Mouse (Mus musculus) spleen, adult 2 months (tissue): ENCODE measurements around the gene Cdh13.

ENCODE experiments used
- CTCF ChIP-seq: fragments of 200-500 bp; IDR thresholded peaks from 2 replicates; pipeline ENCODE4 v1.5.1; 2011; ENCODE audit warnings: mild to moderate bottlenecking, inconsistent platforms; ENCODE audit not compliant: insufficient read depth, insufficient read length, insufficient replicate concordance; ENCODE audit errors: extremely low read depth
- POLR2A ChIP-seq: fragments of 200-500 bp; IDR thresholded peaks from 2 replicates; pipeline ENCODE4 v1.6.1; 2011; ENCODE audit warnings: low read depth, low read length, inconsistent platforms

GRCm38 (mm10) chr8:118552397-118552796 is 268.9 kb downstream of the Cdh13 start:
- TF ChIP-seq CTCF, result no peak
- TF ChIP-seq POLR2A, result no peak
